Mouse (Mus musculus) hindbrain, postnatal 0 days (tissue): ENCODE measurements around the gene Pja2. TPM values are rescaled to one million over a fixed set of nuclear protein-coding genes. Genes with fewer than 3 reads are reported as not detected.
A peak's percentile ranks its signal among the peaks of the same experiment; 100 is the strongest.

Experiments used
- ATAC-seq: fragments of 200-750 bp; cut with Nextera tagmentation; 2 replicates; pipeline ENCODE4 v1.8.0; 2017; ENCODE audit warnings: mild to moderate bottlenecking, moderate TSS enrichment, moderate library complexity
- DNase-seq: peaks from one replicate; pipeline ENCODE4 v3.0.0-alpha.2; 2015; ENCODE audit warnings: low spot score
- H3K27ac ChIP-seq: fragments of 300-500 bp; sonication (generic); 2 replicates; pipeline ENCODE4 v1.5.1; 2014; ENCODE audit warnings: mild to moderate bottlenecking
- H3K27me3 ChIP-seq: fragments of 300-500 bp; sonication (generic); 2 replicates; pipeline ENCODE4 v1.6.1; 2014; ENCODE audit warnings: low read length, mixed read lengths; ENCODE audit not compliant: insufficient read depth
- H3K36me3 ChIP-seq: fragments of 300-500 bp; sonication (generic); 2 replicates; pipeline ENCODE4 v1.6.1; 2014; ENCODE audit warnings: low read length, mixed read lengths; ENCODE audit not compliant: insufficient read depth
- H3K4me1 ChIP-seq: fragments of 300-500 bp; sonication (generic); 2 replicates; pipeline ENCODE4 v1.6.1; 2014; ENCODE audit warnings: antibody characterized with exemption, low read length, mixed read lengths; ENCODE audit not compliant: insufficient read depth
- H3K4me2 ChIP-seq: fragments of 300-500 bp; sonication (generic); 2 replicates; pipeline ENCODE4 v1.6.1; 2014; ENCODE audit warnings: low read depth, mild to moderate bottlenecking, low read length, moderate library complexity, mixed read lengths
- H3K4me3 ChIP-seq: fragments of 300-500 bp; sonication (generic); 2 replicates; pipeline ENCODE4 v1.5.1; 2014; ENCODE audit warnings: low read length
- H3K9ac ChIP-seq: fragments of 300-500 bp; sonication (generic); replicated peaks from 2 replicates; pipeline ENCODE4 v1.6.1; 2014; ENCODE audit warnings: mild to moderate bottlenecking, low read length, moderate library complexity, mixed read lengths
- H3K9me3 ChIP-seq: fragments of 300-500 bp; sonication (generic); 2 replicates; pipeline ENCODE4 v1.6.1; 2016; ENCODE audit warnings: low read length, mixed read lengths
- CTCF ChIP-seq: IDR thresholded peaks from 2 replicates; pipeline ENCODE4 v1.5.1; 2016; ENCODE audit warnings: antibody characterized with exemption, control low read depth, low read depth
- WGBS: fragments of 180-500 bp; shearing (Covaris S2); extraction: QIAGEN DNeasy Blood & Tissue Kit; methylation state at CpG from one replicate; pipeline ENCODE4 v1.1.7; 2014; 5-methylcytosine and 5-hydroxymethylcytosine counted together
- polyA plus RNA-seq: library from polyadenylated mRNA; unstranded; fragments of >200 nt; fragmentation: Nextera tagmentation; extraction: Ambion mirVana; gene quantifications from 2 replicates; pipeline ENCODE4 v1.2.1, GENCODE M21; 2015
- total RNA-seq: library from RNA; depleted of rRNA; stranded (reverse); fragments of >200 nt; gene quantifications from 2 replicates; pipeline ENCODE4 v1.2.3, GENCODE M21; 2014

The Pja2 gene
- total and polyA plus RNA-seq, 2 experiments from 2014 or later = 160 to 204 TPM

DNA sequence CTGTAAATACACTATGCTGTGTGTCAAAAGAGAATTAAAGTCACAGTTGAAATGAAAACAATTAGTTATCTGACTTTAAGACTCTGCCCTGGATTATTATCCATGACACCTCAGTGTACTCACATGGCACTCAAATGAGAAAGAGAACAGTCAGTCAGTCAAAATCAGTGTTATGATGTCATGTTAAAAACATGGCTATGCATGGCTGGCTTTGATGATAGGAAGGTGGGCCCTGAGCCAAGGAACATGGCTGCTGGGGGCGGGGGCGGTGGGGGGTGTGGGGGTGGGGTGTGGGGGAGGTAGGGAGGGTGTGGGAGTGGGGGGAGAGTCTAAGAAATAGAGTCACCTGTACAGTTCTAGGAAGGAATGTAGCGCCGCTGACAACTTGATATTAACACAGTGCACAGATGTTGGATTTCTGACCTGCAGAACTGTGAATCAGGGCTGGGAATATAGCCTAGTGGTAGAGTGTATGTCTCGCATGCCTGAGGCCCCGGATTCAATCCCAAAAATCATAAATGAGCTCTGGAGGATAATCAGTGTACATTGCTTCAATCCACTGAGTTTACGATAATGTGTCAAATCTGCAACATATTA is 13.0 kb upstream of the Pja2 start:
- no peak for DNase-seq
- TF ChIP-seq CTCF = no peak
- Histone ChIP-seq H3K4me1 (no peaks in the 10 kb centered on the region), H3K9ac (no peak overlapping the region), H3K4me3 (no peak overlapping the region), H3K9me3 (no peaks in the 10 kb centered on the region), H3K36me3 (no peaks in the 10 kb centered on the region), H3K27ac (no peak overlapping the region), H3K4me2 (no peak overlapping the region), H3K27me3 (no peaks in the 10 kb centered on the region)
- WGBS = 80% methylated on average over 7 of the region's 7 CpGs
- no peak for ATAC-seq

DNA sequence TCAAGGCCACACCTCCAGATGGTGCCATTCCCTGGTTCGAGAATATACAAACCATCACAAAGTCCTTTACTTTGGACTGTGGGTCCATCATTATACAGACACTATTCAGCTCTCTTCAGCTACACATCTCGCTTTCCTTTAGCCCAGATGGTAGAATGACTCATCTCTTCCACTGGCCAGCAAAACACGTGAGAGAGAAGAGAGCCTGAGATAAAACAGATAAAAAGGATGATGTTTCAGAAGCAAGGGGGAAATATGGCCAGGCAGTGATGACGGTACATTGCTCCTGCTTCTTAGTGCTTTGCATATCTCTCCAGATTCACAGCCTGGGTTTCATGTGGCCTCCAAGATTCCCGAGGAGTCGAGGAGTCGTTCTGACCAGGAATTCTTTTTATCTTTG is 10.0 kb upstream of the Pja2 start:
- Histone ChIP-seq H3K36me3 (no peaks in the 10 kb centered on the region), H3K27me3 (no peaks in the 10 kb centered on the region), H3K4me2 (no peak overlapping the region), H3K9ac (no peak overlapping the region), H3K4me1 (no peaks in the 10 kb centered on the region), H3K27ac (no peak overlapping the region), H3K9me3 (no peaks in the 10 kb centered on the region), H3K4me3 (no peak overlapping the region)
- DNase-seq (no peak), ATAC-seq (no peak)
- WGBS = 71% methylated on average over 7 of the region's 7 CpGs
- TF ChIP-seq CTCF = no peak

DNA sequence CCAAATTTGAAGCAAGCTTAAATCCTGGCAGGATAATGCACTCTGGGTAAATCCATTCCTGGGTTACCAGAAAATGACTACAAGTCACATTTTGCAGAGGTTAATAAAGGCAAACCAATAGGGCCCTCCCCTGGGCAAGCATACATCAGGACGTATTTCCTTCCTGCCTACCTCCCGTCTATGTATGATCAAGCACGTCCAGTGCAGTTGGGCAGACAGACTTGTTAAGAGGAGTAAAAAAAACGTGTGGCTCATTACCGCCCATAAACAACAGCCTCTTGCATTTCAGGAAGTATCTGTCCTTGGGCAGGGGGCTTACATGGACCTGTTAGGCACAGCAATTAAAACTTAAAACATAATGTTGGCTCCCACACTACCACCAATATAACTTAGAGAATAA is 8.0 kb upstream of the Pja2 start:
- H3K9ac ChIP-seq = no peak overlapping the region
- no peak overlapping the region for H3K27ac ChIP-seq
- H3K4me2 ChIP-seq = no peak overlapping the region
- no peaks in the 10 kb centered on the region for H3K9me3 ChIP-seq
- no peak for DNase-seq
- no peak for ATAC-seq
- H3K36me3 ChIP-seq = no peaks in the 10 kb centered on the region
- H3K4me3 ChIP-seq = no peak overlapping the region
- 70% methylated on average over 5 of the region's 5 CpGs for WGBS
- H3K4me1 ChIP-seq = no peaks in the 10 kb centered on the region
- TF ChIP-seq CTCF = no peak
- H3K27me3 ChIP-seq = no peaks in the 10 kb centered on the region

DNA sequence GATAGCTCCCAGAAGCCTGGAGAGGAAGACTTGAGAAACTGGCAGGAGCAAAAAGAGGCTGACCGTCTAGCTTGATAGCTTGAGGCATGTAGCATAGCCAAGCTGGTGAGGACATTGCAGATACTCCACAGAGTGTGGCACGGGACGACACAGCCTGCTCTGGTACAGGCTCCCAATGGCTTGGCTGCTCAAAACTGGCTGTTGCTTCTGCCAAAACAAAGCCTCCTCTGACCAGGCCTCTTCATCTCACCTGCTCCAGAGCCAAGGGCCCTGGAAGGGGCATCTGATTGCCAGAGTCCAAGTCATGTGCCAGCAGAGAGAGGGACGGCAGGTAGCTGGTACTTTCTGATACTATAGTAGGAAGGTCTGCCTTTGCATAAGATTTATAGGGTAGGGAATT is 5.5 kb upstream of the Pja2 start:
- H3K4me2 ChIP-seq = no peak overlapping the region
- H3K9ac ChIP-seq = no peak overlapping the region
- DNase-seq = no peak
- no peak for ATAC-seq
- H3K4me3 ChIP-seq = no peak overlapping the region
- TF ChIP-seq CTCF = no peak
- no peaks in the 10 kb centered on the region for H3K9me3 ChIP-seq
- no peak overlapping the region for H3K27ac ChIP-seq
- H3K36me3 ChIP-seq = no peaks in the 10 kb centered on the region
- WGBS = 81% methylated on average over 4 of the region's 4 CpGs
- H3K4me1 ChIP-seq = no peaks in the 10 kb centered on the region
- H3K27me3 ChIP-seq = no peaks in the 10 kb centered on the region

DNA sequence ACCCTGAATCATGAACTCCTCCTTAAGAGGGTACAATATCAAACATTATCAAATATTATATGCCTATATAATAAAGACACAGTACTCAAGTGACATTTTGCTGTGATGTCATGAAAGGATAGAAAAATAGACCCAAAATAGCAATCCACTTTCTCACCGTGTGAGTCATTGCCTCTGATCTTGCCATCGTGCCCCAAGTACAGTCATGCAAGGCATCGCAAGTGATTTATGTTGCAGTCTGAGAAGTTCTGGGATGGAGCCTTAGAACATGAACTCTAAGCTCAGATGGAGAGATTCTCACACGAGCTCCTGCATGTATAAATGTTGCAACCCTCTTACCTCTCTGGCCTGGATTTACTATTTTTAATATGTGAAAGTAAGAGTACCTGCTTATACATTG is 2.2 kb upstream of the Pja2 start:
- 91% methylated on average over 4 of the region's 4 CpGs for WGBS

DNA sequence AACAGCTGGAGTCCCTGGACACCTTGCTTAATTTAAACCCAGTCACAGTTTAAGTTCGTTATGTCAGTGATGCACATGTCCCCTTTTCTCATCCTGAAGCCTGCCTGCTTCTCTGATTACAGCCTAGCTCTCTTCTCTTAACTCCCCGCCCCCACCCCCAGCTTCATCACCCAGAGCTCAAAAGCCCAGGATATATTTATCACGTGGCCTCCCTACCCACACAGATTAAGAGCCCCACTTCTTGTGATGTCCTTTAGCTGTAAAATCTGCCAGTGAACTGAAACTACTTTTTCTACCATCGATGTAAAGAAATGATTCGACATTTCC is 1.0 kb upstream of the Pja2 start:
- Histone ChIP-seq H3K4me1 (no peaks in the 10 kb centered on the region), H3K9me3 (no peaks in the 10 kb centered on the region), H3K36me3 (no peaks in the 10 kb centered on the region), H3K9ac (peak overlapping the region; percentile 77), H3K27ac (peak overlapping the region; percentile 83), H3K4me2 (peak overlapping the region; percentile 73), H3K4me3 (peak overlapping the region; percentile 100), H3K27me3 (no peaks in the 10 kb centered on the region)
- ATAC-seq (no peak), DNase-seq (peak; percentile 34)
- WGBS = 23% methylated on average over 5 of the region's 5 CpGs
- TF ChIP-seq CTCF = no peak

More for the DNA sequence above, 2.2 kb upstream of the Pja2 start:
- Histone ChIP-seq H3K4me3 (no peak overlapping the region), H3K9me3 (no peaks in the 10 kb centered on the region), H3K36me3 (no peaks in the 10 kb centered on the region), H3K4me2 (no peak overlapping the region), H3K27me3 (no peaks in the 10 kb centered on the region), H3K27ac (no peak overlapping the region), H3K9ac (no peak overlapping the region), H3K4me1 (no peaks in the 10 kb centered on the region)
- no peak for ATAC-seq
- TF ChIP-seq CTCF = no peak
- DNase-seq = no peak

DNA sequence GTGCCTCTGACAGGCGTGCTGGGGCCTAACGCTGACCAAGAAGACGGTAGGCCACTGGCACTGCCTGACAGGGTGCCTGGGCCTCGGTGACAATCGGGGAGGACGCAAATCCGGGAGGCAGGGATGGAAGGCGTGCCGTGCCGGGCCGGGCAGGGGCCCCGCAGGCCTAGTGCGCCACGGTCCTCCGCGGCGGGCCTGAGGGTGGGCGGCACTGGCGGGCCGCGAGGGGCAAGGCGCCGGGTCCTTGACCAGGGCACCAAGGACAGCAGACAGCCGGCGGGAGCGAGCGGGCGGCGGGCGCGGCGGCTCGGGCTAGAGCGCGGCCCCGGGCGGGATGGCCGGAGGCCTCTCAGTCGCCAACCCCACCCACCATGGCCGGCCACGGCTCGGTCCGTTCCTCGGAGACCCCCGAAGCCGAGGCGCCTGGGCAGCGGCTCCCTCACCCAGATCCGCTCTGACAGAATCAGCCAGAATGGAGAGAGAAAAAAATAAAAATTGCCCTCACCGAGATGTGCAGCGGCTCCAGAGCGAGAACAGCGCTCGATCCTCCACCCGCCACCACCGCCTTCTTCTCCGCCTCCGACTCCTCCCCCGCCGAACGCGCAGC is 322 bp downstream of the Pja2 start:
- no peaks in the 10 kb centered on the region for H3K4me1 ChIP-seq
- peak; percentile 59 for DNase-seq
- peak overlapping the region; percentile 99 for H3K27ac ChIP-seq
- no peaks in the 10 kb centered on the region for H3K36me3 ChIP-seq
- peak overlapping the region; percentile 98 for H3K9ac ChIP-seq
- 1% methylated on average over 44 of the region's 62 CpGs for WGBS
- TF ChIP-seq CTCF = no peak
- peak overlapping the region; percentile 60 for H3K4me2 ChIP-seq
- no peaks in the 10 kb centered on the region for H3K27me3 ChIP-seq
- no peaks in the 10 kb centered on the region for H3K9me3 ChIP-seq
- peak overlapping the region; percentile 100 for H3K4me3 ChIP-seq
- ATAC-seq = peak; percentile 57; the same call in 1 of the 2 replicates
